Mouse (Mus musculus): ENCODE measurements around the gene Eif5a2. TPM values are rescaled to one million over a fixed set of nuclear protein-coding genes. Genes with fewer than 3 reads are reported as not detected.
"Not testable (repeated sequence)": the region's sequence is repeated elsewhere in the genome, so short reads cannot be mapped to it uniquely, and the experiment has no call there.

Eif5a2 gene
- total RNA-seq (2015; ENCODE audit: low replicate concordance) (10.8 and 14.7 TPM in 2 replicates), total RNA-seq (2017; ENCODE audit: low replicate concordance) (10.1 and 16.0 TPM in 2 replicates)

GRCm38 (mm10) chr3:28780994-28781393 is at the start of gene Eif5a2:
TSS of gene Eif5a2 (plus strand) at chr3:28781276.
- peak; percentile 93 for ATAC-seq (replicated peaks; ENCODE audit: low FRiP score, poor library complexity, severe bottlenecking)

GRCm38 (mm10) chr3:28734712-28735111 is 46.4 kb upstream of the Eif5a2 start:
- ATAC-seq (replicated peaks; ENCODE audit: low FRiP score, poor library complexity, severe bottlenecking) = no peak

GRCm38 (mm10) chr3:28736981-28737380 is 44.1 kb upstream of the Eif5a2 start:
- ATAC-seq (replicated peaks; ENCODE audit: low FRiP score, poor library complexity, severe bottlenecking) = no peak

DNA sequence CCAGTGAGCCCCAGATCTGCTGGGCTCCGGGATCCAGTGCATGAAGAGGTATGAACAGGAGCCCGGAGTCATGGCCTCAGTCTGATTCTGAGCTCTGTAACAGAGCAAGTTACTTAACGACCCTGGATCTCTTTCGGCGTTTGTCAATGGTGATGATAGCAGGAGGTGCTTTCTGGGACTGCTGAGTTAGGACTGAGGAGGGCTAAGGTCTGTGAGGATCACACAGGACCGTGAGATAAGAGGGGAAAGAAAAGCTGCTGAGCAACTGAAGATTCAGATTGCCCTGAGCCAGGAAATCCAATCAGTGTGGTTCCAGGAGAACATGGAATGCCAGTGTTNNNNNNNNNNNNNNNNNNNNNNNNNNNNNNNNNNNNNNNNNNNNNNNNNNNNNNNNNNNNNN is 40.7 kb upstream of the Eif5a2 start:
- ATAC-seq (replicated peaks; ENCODE audit: low FRiP score, poor library complexity, severe bottlenecking) = no peak

DNA sequence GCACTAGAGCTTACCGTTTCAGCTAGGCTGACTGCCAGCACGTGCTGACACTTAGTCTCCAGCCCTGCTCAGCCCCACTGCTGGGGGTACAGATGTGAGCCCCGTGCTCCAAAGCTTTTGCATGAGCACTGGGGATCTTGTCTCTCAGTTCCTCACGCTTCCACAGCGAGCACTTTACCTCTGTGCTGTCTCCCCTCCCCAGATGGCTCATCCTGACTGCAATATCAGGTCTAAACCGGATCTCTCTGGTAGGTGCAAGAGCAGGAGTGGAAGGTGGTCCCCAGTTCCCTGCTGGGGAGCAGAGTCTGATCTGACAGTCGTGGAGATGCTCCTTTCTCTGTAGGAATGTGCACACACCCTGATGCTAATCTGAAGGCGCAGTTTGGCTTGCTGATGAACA is 37.8 kb upstream of the Eif5a2 start:
- no peak for ATAC-seq (replicated peaks; ENCODE audit: low FRiP score, poor library complexity, severe bottlenecking)

- peak; percentile 98 for ATAC-seq (replicated peaks; ENCODE audit: low FRiP score, poor library complexity, severe bottlenecking)
Measured at GRCm38 (mm10) chr3:28745835-28746483, 35.1 kb upstream of the Eif5a2 start.

GRCm38 (mm10) chr3:28748151-28748550 is 32.9 kb upstream of the Eif5a2 start:
- no peak for ATAC-seq (replicated peaks; ENCODE audit: low FRiP score, poor library complexity, severe bottlenecking)

GRCm38 (mm10) chr3:28748956-28749355 is 32.1 kb upstream of the Eif5a2 start:
- ATAC-seq (replicated peaks; ENCODE audit: low FRiP score, poor library complexity, severe bottlenecking) = no peak

DNA sequence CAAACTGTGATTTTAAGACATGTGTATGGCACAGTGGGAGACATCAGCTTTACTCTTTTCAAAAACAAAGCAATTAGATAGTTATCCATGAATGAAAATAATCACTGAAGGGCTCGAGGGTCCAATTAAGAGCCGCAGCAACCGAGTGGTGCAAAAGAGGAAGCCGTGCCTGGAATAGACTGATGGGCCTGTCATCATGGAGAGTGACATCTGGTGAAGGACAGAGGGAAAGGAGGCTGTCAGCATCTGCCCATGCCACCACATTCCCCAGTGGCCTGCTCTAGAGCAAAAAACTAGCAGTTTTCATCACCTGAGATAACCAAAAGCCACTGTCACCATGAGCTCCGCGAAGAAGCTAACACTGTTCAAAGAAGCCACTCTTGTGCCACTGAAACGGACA is 25.6 kb upstream of the Eif5a2 start:
- ATAC-seq (replicated peaks; ENCODE audit: low FRiP score, poor library complexity, severe bottlenecking) = no peak

DNA sequence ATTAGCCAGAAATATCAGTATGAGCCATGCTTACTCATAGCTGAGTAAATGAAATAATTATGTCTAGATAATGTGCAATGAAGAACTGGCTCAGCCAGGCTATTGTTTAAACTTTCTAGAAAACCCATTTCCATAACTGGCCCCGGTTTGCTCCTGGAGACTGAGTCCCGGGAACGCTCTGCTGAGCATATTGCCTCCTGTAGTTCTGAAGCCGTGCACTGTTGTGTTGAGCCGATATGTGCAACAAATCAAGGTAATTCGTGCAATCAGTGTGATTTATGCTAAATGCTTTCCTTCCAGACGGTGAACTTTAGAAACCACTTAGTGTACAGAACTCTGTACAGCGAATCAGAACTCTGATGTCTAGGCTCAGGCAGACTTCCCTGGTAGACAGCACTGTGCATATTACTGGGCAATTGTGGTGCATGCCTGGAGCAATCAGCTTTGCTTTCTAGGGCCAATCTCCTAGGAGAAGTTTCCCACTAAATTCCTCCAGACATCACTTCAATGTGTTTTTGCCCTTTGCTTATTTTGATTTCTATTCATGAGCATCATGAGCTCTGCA is 19.8 kb upstream of the Eif5a2 start:
- ATAC-seq (replicated peaks; ENCODE audit: low FRiP score, poor library complexity, severe bottlenecking) = no peak

- no peak for ATAC-seq (replicated peaks; ENCODE audit: low FRiP score, poor library complexity, severe bottlenecking)
Measured at GRCm38 (mm10) chr3:28766935-28767334, 14.1 kb upstream of the Eif5a2 start.

- no peak for ATAC-seq (replicated peaks; ENCODE audit: low FRiP score, poor library complexity, severe bottlenecking)
Measured at GRCm38 (mm10) chr3:28768222-28768621, 12.9 kb upstream of the Eif5a2 start.

DNA sequence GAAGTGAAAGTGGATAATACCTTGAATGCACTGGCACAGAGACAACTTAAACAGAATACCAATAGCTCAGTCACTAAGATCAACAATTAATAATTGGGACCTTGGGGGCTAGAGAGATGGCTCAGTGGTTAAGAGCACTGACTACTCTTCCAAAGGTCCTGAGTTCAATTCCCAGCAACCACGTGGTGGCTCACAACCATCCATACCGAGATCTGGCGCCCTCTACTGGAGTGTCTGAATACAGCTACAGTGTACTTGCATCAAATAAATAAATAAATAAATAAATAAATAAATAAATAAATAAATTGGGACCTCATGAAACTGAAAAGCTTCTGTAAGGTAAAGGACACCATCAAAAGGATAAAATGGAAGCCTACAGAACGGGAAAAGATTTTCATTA is 8.2 kb upstream of the Eif5a2 start:
- ATAC-seq (replicated peaks; ENCODE audit: low FRiP score, poor library complexity, severe bottlenecking) = not testable (repeated sequence)

- peak; percentile 78 for ATAC-seq (replicated peaks; ENCODE audit: low FRiP score, poor library complexity, severe bottlenecking)
Measured at GRCm38 (mm10) chr3:28775361-28775760, 5.7 kb upstream of the Eif5a2 start.

GRCm38 (mm10) chr3:28775958-28776357 is 5.1 kb upstream of the Eif5a2 start:
- peak; percentile 83 for ATAC-seq (replicated peaks; ENCODE audit: low FRiP score, poor library complexity, severe bottlenecking)

DNA sequence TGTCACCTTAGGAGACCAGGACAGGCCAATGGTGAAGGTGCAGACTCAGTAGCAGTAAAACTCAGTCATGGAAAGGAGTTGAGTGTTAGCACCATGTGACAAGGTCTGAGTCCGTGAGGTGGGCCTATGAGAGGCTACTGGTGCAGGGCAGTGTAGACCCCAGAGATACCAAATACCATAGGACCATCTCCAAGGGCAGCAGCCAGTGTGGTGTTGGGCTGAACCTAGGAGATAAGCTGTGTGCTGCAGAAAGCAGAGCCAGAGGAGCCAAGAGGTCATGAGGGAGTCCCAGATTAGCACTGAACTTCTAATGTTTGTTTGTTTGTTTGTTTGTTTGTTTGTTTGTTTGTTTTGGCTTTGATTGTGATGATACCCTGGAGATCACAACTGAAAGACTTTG is 4.6 kb upstream of the Eif5a2 start:
- ATAC-seq (replicated peaks; ENCODE audit: low FRiP score, poor library complexity, severe bottlenecking) = peak; percentile 63

- ATAC-seq (replicated peaks; ENCODE audit: low FRiP score, poor library complexity, severe bottlenecking) = no peak
Measured at GRCm38 (mm10) chr3:28780511-28780910, 565 bp upstream of the Eif5a2 start.

- ATAC-seq (replicated peaks; ENCODE audit: low FRiP score, poor library complexity, severe bottlenecking) = peak; percentile 21; the same call in 1 of the 2 replicates
Measured at GRCm38 (mm10) chr3:28781422-28781821, 346 bp downstream of the Eif5a2 start.

DNA sequence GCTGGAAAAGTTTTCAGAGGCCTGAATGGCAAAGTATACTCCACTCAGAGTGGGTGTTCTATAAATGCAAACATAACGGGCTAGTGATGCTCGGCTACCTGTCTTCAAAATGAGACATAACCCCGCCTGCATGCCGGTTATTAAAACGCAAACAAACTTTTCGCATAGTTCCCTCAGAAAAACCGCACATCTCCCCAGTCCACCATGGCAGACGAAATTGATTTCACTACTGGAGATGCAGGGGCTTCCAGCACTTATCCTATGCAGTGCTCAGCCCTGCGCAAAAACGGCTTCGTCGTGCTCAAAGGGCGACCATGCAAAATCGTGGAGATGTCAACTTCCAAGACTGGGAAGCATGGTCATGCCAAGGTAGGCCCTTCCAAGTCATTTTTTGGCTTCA is 772 bp downstream of the Eif5a2 start:
- ATAC-seq (replicated peaks; ENCODE audit: low FRiP score, poor library complexity, severe bottlenecking) = no peak

GRCm38 (mm10) chr3:28784176-28784575 is 3.1 kb downstream of the Eif5a2 start:
- ATAC-seq (replicated peaks; ENCODE audit: low FRiP score, poor library complexity, severe bottlenecking) = no peak

- ATAC-seq (replicated peaks; ENCODE audit: low FRiP score, poor library complexity, severe bottlenecking) = no peak
Measured at GRCm38 (mm10) chr3:28794835-28795234, 13.8 kb downstream of the Eif5a2 start.

All from erythroid progenitor cell, adult 5-6 weeks (primary cell).